Mouse (Mus musculus) C2C12 (cell line): Measurements from ENCODE around the gene Gpx5. TPM values are rescaled to one million over a fixed set of nuclear protein-coding genes. Genes with fewer than 3 reads are reported as not detected.

ENCODE experiments used
- H3K27me3 ChIP-seq: one replicate; pipeline ENCODE4 v1.6.1; 2011; ENCODE audit not compliant: control insufficient read depth, insufficient read depth, insufficient read length
- H3K36me3 ChIP-seq: one replicate; pipeline ENCODE4 v1.6.1; 2011; ENCODE audit not compliant: control insufficient read depth, insufficient read depth
- H3K4me3 ChIP-seq: one replicate; pipeline ENCODE4 v1.5.1; 2011; ENCODE audit warnings: mild to moderate bottlenecking, control low read depth; ENCODE audit not compliant: poor library complexity, insufficient read depth, severe bottlenecking
- H3K79me2 ChIP-seq: one replicate; pipeline ENCODE4 v1.6.1; 2011; ENCODE audit not compliant: control insufficient read depth, insufficient read depth
- H3K79me3 ChIP-seq: one replicate; pipeline ENCODE4 v1.6.1; 2011; ENCODE audit warnings: low read depth, control low read depth
- H3ac ChIP-seq: one replicate; pipeline ENCODE3; 2011; ENCODE audit warnings: low read depth; ENCODE audit not compliant: control insufficient read depth, insufficient read length
- CEBPB ChIP-seq: IDR thresholded peaks from one replicate; pipeline ENCODE4 v1.6.1; 2011; ENCODE audit warnings: low read depth, mild to moderate bottlenecking, control low read depth, moderate library complexity
- CTCF ChIP-seq: IDR thresholded peaks from one replicate; pipeline ENCODE4 v1.5.1; 2011; ENCODE audit not compliant: control insufficient read depth, insufficient read depth, insufficient read length
- FOSL1 ChIP-seq: IDR thresholded peaks from one replicate; pipeline ENCODE4 v1.8.0; 2011; ENCODE audit warnings: mild to moderate bottlenecking, low read length; ENCODE audit not compliant: poor library complexity, insufficient read depth, severe bottlenecking
- MAX ChIP-seq: IDR thresholded peaks from one replicate; pipeline ENCODE4 v1.6.1; 2011; ENCODE audit warnings: mild to moderate bottlenecking, control low read depth
- MYOD1 ChIP-seq: IDR thresholded peaks from one replicate; pipeline ENCODE4 v1.6.1; 2011; ENCODE audit warnings: low read depth; ENCODE audit not compliant: control insufficient read depth, insufficient read length
- MYOG ChIP-seq: IDR thresholded peaks from one replicate; pipeline ENCODE4 v1.6.1; 2011; ENCODE audit not compliant: control insufficient read depth, insufficient read length; ENCODE audit errors: extremely low read depth
- USF1 ChIP-seq: IDR thresholded peaks from one replicate; pipeline ENCODE4 v1.6.1; 2011; ENCODE audit warnings: low read depth, mild to moderate bottlenecking, control low read depth, moderate library complexity
- polyA plus RNA-seq: library from polyadenylated mRNA; unstranded; fragments of >200 nt; fragmentation: generic; extraction: Trizol; gene quantifications from one replicate; pipeline ENCODE4 v1.2.1, GENCODE M21; 2012; ENCODE audit warnings: missing spikeins

Gpx5 gene
- polyA plus RNA-seq, 1 experiment = not detected

DNA sequence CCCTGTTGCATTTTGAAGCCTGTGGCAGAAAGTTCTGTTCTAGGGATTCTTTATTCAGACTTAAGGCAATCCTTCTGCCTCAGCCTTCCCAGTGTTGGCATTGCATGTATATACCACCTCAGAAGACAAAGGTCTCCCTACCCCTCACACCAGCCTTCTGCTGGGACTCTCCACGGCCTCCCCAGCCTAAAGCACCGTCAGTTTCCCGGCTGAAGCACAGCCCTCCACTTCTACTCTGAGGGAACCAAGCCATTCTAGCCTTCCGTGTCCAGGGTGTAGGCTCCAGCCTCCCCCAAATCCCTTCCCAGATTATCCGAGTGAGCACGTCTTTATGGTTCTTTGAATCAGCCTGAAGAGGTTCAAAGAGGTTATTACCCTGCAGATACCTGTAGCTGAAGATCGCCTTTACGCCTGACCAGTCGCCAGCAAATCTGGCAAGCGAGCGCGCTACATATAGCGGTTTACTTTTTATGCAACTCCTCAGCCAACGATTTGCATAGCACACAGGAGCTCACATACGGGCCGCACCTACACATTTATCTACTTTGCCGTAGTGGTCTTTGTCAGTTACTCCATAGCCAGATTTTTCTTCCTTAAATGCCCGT is 29.5 kb upstream of the Gpx5 start:
- H3K79me3 ChIP-seq = no peaks in the 10 kb centered on the region
- H3ac ChIP-seq = no peak overlapping the region
- H3K27me3 ChIP-seq = no peaks in the 10 kb centered on the region
- no peaks in the 10 kb centered on the region for H3K36me3 ChIP-seq
- H3K79me2 ChIP-seq = no peaks in the 10 kb centered on the region
- H3K4me3 ChIP-seq = no peak overlapping the region
- TF ChIP-seq FOSL1 = no peak
- TF ChIP-seq MAX = no peak
- TF ChIP-seq MYOD1 = no peak
- TF ChIP-seq CEBPB = no peak
- TF ChIP-seq MYOG = no peak
- TF ChIP-seq CTCF = no peak
- no peak for TF ChIP-seq USF1

DNA sequence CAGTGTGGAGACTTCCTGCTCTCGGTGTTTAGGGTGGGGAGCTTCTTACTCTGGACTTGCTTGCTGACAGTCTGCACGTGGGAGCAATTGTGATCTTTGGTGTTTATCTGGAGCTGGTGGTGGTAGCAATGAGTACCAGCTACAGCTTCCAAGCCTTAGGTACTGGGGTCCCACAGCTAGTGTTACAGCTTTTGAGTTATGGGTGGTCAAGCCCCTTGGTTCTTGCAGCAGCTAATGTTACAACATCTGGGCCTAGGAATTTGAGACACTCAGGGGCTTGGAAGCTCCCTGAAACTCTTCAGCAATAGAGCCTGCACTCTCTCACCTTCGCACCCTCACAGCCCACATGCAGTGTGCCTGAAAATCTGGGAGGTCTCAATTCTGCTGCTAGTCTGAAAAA is 27.7 kb upstream of the Gpx5 start:
- Histone ChIP-seq H3K27me3 (no peaks in the 10 kb centered on the region), H3K4me3 (no peak overlapping the region), H3K79me2 (no peaks in the 10 kb centered on the region), H3K36me3 (no peaks in the 10 kb centered on the region), H3ac (no peak overlapping the region), H3K79me3 (no peaks in the 10 kb centered on the region)
- TF ChIP-seq USF1 (no peak), CEBPB (no peak), MYOG (no peak)

- H3ac ChIP-seq = no peak overlapping the region
- no peaks in the 10 kb centered on the region for H3K27me3 ChIP-seq
- no peaks in the 10 kb centered on the region for H3K79me3 ChIP-seq
- H3K79me2 ChIP-seq = no peaks in the 10 kb centered on the region
- H3K36me3 ChIP-seq = no peaks in the 10 kb centered on the region
- no peak overlapping the region for H3K4me3 ChIP-seq
- TF ChIP-seq MAX = no peak
- TF ChIP-seq CEBPB = no peak
- TF ChIP-seq USF1 = no peak
- TF ChIP-seq FOSL1 = no peak
- TF ChIP-seq MYOD1 = no peak
- TF ChIP-seq MYOG = no peak
- no peak for TF ChIP-seq CTCF
Measured at GRCm38 (mm10) chr13:21313903-21314302, 21.4 kb upstream of the Gpx5 start.

GRCm38 (mm10) chr13:21312854-21313253 is 20.3 kb upstream of the Gpx5 start:
- Histone ChIP-seq H3K4me3 (no peak overlapping the region), H3K27me3 (no peaks in the 10 kb centered on the region), H3K79me2 (no peaks in the 10 kb centered on the region), H3ac (no peak overlapping the region), H3K36me3 (no peaks in the 10 kb centered on the region), H3K79me3 (no peaks in the 10 kb centered on the region)
- TF ChIP-seq MYOD1 (no peak), USF1 (no peak), MAX (no peak), FOSL1 (no peak), MYOG (no peak), CEBPB (no peak), CTCF (no peak)

DNA sequence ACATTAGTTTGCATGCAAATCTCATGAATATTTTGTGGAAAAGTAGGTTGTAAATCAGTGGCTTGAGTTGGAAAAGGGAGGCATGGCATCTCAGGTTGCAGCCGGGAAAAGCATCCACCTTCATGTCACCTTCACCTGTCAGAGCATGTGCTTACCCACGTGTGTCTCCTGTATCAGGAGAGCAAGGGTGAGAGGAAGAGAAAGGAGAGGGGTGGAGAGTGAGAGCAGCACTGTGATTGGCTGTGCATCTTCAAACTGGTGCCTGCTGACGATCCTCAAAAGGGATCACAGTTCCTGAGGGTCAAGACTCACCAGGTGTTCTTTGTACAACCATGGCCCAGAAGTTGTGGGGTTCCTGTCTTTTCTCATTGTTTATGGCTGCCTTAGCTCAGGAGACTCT is 19.4 kb upstream of the Gpx5 start, which contains the start of gene Gpx6:
Gene Gpx6, plus strand, starts transcription at position 200 of the 400 bp plus-strand sequence.
- Histone ChIP-seq H3K36me3 (no peaks in the 10 kb centered on the region), H3ac (no peak within 1 kb of the TSS), H3K27me3 (no peaks in the 10 kb centered on the region), H3K79me3 (no peaks in the 10 kb centered on the region), H3K4me3 (no peak within 1 kb of the TSS), H3K79me2 (no peaks in the 10 kb centered on the region)
- no peak for TF ChIP-seq MYOG
- no peak for TF ChIP-seq FOSL1
- TF ChIP-seq CTCF = no peak
- TF ChIP-seq CEBPB = no peak
- no peak for TF ChIP-seq MYOD1
- TF ChIP-seq MAX = no peak
- TF ChIP-seq USF1 = no peak

GRCm38 (mm10) chr13:21309788-21310187 is 17.3 kb upstream of the Gpx5 start:
- TF ChIP-seq FOSL1 (no peak), MYOG (no peak), MYOD1 (no peak), CEBPB (no peak), CTCF (no peak), USF1 (no peak), MAX (no peak)
- Histone ChIP-seq H3K4me3 (no peak overlapping the region), H3ac (no peak overlapping the region), H3K79me2 (no peaks in the 10 kb centered on the region), H3K27me3 (no peaks in the 10 kb centered on the region), H3K79me3 (no peaks in the 10 kb centered on the region), H3K36me3 (no peaks in the 10 kb centered on the region)
